In genomic region chr8:88201641-88202040, GRCm38 (mm10) we compare ENCODE assay signal across 8 mouse cellular contexts. TPM values are rescaled to one million over a fixed set of nuclear protein-coding genes. Genes with fewer than 3 reads are reported as not detected.
DNase-seq lines count a peak whose midpoint lies in the region; ATAC-seq and TF ChIP-seq lines count a peak whose summit lies in the region.

No protein-coding gene starts in this region.

- H3K9ac ChIP-seq in heart, embryonic 13.5 days = peak overlapping the region; percentile 95
- H3K9ac ChIP-seq in forebrain, postnatal 0 days = no peak overlapping the region
- H3K9ac ChIP-seq in liver, embryonic 15.5 days = 0 out of 2 replicates have a peak overlapping the region, but pooled peaks have one; percentile 88

- DNase-seq in heart, postnatal 14 days = no peak
- peak; percentile 53 for DNase-seq in brain, adult 2 months (ENCODE audit: low read depth, low spot score)
- no peak for DNase-seq in forebrain, postnatal 0 days
- DNase-seq in embryo, embryonic 10 days (ENCODE audit: low spot score) = no peak
- no peak for DNase-seq in adipocyte (ENCODE audit: low spot score)
- no peak for DNase-seq in adrenal gland, adult (ENCODE audit: inconsistent age in 2 of 2, low spot score in 1 of 2)

- H3K27ac ChIP-seq in heart, embryonic 13.5 days (replicated peaks) = no peak overlapping the region
- no peak overlapping the region for H3K27ac ChIP-seq in forebrain, postnatal 0 days (ENCODE audit: low read depth, low read length)
- H3K27ac ChIP-seq in liver, embryonic 15.5 days (replicated peaks) = peak overlapping the region; percentile 95

- no peak for ATAC-seq in heart, embryonic 13.5 days (ENCODE audit: extremely low read depth, insufficient number of reproducible peaks, low FRiP score, low TSS enrichment)
- ATAC-seq in forebrain, postnatal 0 days = no peak
- no peak for ATAC-seq in liver, embryonic 15.5 days (ENCODE audit: insufficient read depth)

- H3K9me3 ChIP-seq in heart, embryonic 13.5 days = no peaks in the 10 kb centered on the region
- no peaks in the 10 kb centered on the region for H3K9me3 ChIP-seq in forebrain, postnatal 0 days (ENCODE audit: low read length)
- H3K9me3 ChIP-seq in liver, embryonic 15.5 days (replicated peaks) = no peaks in the 10 kb centered on the region

- WGBS in heart, embryonic 13.5 days = 45% methylated on average over 3 of the region's 3 CpGs
- WGBS in forebrain, postnatal 0 days = 45% methylated on average over 3 of the region's 3 CpGs
- WGBS in liver, embryonic 15.5 days (ENCODE audit: insufficient replicate concordance) = 51% methylated on average over 3 of the region's 3 CpGs

- peaks cover 59% of the 10 kb centered on the region for H3K4me1 ChIP-seq in heart, embryonic 13.5 days
- H3K4me1 ChIP-seq in forebrain, postnatal 0 days (ENCODE audit: insufficient read depth) = peaks cover 10% of the 10 kb centered on the region
- peaks cover 50% of the 10 kb centered on the region for H3K4me1 ChIP-seq in liver, embryonic 15.5 days (replicated peaks)

- no peak for TF ChIP-seq CTCF in forebrain, postnatal 0 days (IDR thresholded peaks at IDR 0.05; ENCODE audit: low read depth)

- no peaks in the 10 kb centered on the region for H3K27me3 ChIP-seq in heart, embryonic 13.5 days (replicated peaks)
- H3K27me3 ChIP-seq in forebrain, postnatal 0 days (ENCODE audit: insufficient read depth, low read length) = no peaks in the 10 kb centered on the region
- no peaks in the 10 kb centered on the region for H3K27me3 ChIP-seq in liver, embryonic 15.5 days

- H3K4me2 ChIP-seq in heart, embryonic 13.5 days = peak overlapping the region; percentile 82
- peak overlapping the region; percentile 89 for H3K4me2 ChIP-seq in forebrain, postnatal 0 days (ENCODE audit: low read depth)
- H3K4me2 ChIP-seq in liver, embryonic 15.5 days = peak overlapping the region; percentile 99

- intact Hi-C loops in heart, postnatal 14 days (cut with DNase I) = loop anchor here (2.0 kb wide), 1 partner anchor 35 kb away; no protein-coding TSS in a partner anchor

- H3K4me3 ChIP-seq in heart, embryonic 13.5 days = peak overlapping the region; percentile 95
- no peak overlapping the region for H3K4me3 ChIP-seq in forebrain, postnatal 0 days (ENCODE audit: low read depth, low read length)
- peak overlapping the region; percentile 92 for H3K4me3 ChIP-seq in liver, embryonic 15.5 days (replicated peaks)

- peaks cover 12% of the 10 kb centered on the region for H3K36me3 ChIP-seq in heart, embryonic 13.5 days
- H3K36me3 ChIP-seq in forebrain, postnatal 0 days (ENCODE audit: insufficient read depth) = no peaks in the 10 kb centered on the region
- peaks cover 22% of the 10 kb centered on the region for H3K36me3 ChIP-seq in liver, embryonic 15.5 days (replicated peaks)

RNA-seq across cellular contexts. Expression of gene Tent4b, which starts 2.6 kb away (rescaled TPM):
- polyA plus RNA-seq in heart, embryonic 13.5 days (2015; fragmentation: Nextera tagmentation; extraction: Ambion mirVana) = 6.5 TPM in 2 replicates
- total RNA-seq in heart, postnatal 14 days (2021) = 10 to 100 TPM; 17.6 to 17.8 TPM
- 29.6 and 36.7 TPM in 2 replicates for total RNA-seq in forebrain, postnatal 0 days (2014; rRNA removed)
- 4.8 and 6.8 TPM in 2 replicates for polyA plus RNA-seq in forebrain, postnatal 0 days (2015; fragmentation: Nextera tagmentation; extraction: Ambion mirVana)
- polyA plus RNA-seq in liver, embryonic 15.5 days (2015; fragmentation: Nextera tagmentation; extraction: Ambion mirVana) = 3.3 and 3.4 TPM in 2 replicates
